9 mouse cellular contexts compared by ENCODE assay signal in genomic region chr2:25225811-25226379, GRCm38 (mm10). TPM values are rescaled to one million over a fixed set of nuclear protein-coding genes. Genes with fewer than 3 reads are reported as not detected.
DNase-seq lines count a peak whose midpoint lies in the region; ATAC-seq and TF ChIP-seq lines count a peak whose summit lies in the region.
"Had no signal": no experiment of that assay in that cellular context is flagged by ENCODE, and none has a peak within 500 bp of the region (broad histone marks: within the 10 kb centered on the region; RNA-seq: fewer than 3 reads in every experiment).

No protein-coding gene starts in this region.

- H3K9me3 ChIP-seq in lung, embryonic 14.5 days (ENCODE audit: low read depth, low read length): no peaks in the 10 kb centered on the region
- H3K9me3 ChIP-seq in forebrain, embryonic 10.5 days: no peaks in the 10 kb centered on the region
- no peaks in the 10 kb centered on the region for H3K9me3 ChIP-seq in limb, embryonic 10.5 days (replicated peaks)

- no peaks in the 10 kb centered on the region for H3K27me3 ChIP-seq in lung, embryonic 14.5 days (ENCODE audit: insufficient read depth, low read length)
- H3K27me3 ChIP-seq in forebrain, embryonic 10.5 days (ENCODE audit: poor library complexity, severe bottlenecking): peaks cover 8% of the 10 kb centered on the region
- peaks cover 7% of the 10 kb centered on the region; the same call in 1 of the 2 replicates for H3K27me3 ChIP-seq in limb, embryonic 10.5 days (ENCODE audit: low read depth, poor library complexity, severe bottlenecking)

- no peak for DNase-seq in lung, embryonic 14.5 days
- no peak for DNase-seq in lung, postnatal 14 days
- no peak for DNase-seq in forebrain, embryonic 10.5 days (ENCODE audit: extremely low spot score, low spot score)
- no peak for DNase-seq in limb, embryonic 10.5 days (ENCODE audit: low spot score)
- no peak for DNase-seq in urinary bladder, adult 2 months (ENCODE audit: low spot score)
- no peak for DNase-seq in MN1 (ENCODE audit: low spot score)
- DNase-seq in adrenal gland, postnatal 36 days: no peak

- 69% methylated on average over 8 of the region's 8 CpGs for WGBS in lung, embryonic 14.5 days
- WGBS in forebrain, embryonic 10.5 days: 81% methylated on average over 8 of the region's 8 CpGs
- WGBS in limb, embryonic 10.5 days: 83% methylated on average over 8 of the region's 8 CpGs
- 67% methylated on average over 8 of the region's 8 CpGs for WGBS in olfactory bulb, adult 2 months

- TF ChIP-seq CTCF in lung, embryonic 14.5 days (IDR thresholded peaks at IDR 0.05; ENCODE audit: low read depth): no peak
- no peak for TF ChIP-seq CTCF in olfactory bulb, adult 2 months (IDR thresholded peaks at IDR 0.05; ENCODE audit: insufficient read depth, low read depth, low read length)

- peak overlapping the region; percentile 98 for H3K27ac ChIP-seq in lung, embryonic 14.5 days (ENCODE audit: low read depth)
- H3K27ac ChIP-seq in forebrain, embryonic 10.5 days: peak overlapping the region; percentile 97
- peak overlapping the region; percentile 95 for H3K27ac ChIP-seq in limb, embryonic 10.5 days
- H3K27ac ChIP-seq in olfactory bulb, adult 2 months (ENCODE audit: insufficient read depth, low read depth, low read length): peak overlapping the region; percentile 57

- 0 out of 2 replicates have a peak, but pooled peaks cover 5% of the 10 kb centered on the region for H3K4me1 ChIP-seq in lung, embryonic 14.5 days (ENCODE audit: insufficient read depth)
- H3K4me1 ChIP-seq in forebrain, embryonic 10.5 days: peaks cover 40% of the 10 kb centered on the region
- peaks cover 34% of the 10 kb centered on the region for H3K4me1 ChIP-seq in limb, embryonic 10.5 days
- H3K4me1 ChIP-seq in olfactory bulb, adult 2 months (ENCODE audit: control insufficient read depth, insufficient read depth, low read length): peaks cover 5% of the 10 kb centered on the region

- peak overlapping the region; percentile 62; the same call in 1 of the 2 replicates for H3K9ac ChIP-seq in lung, embryonic 14.5 days

- H3K4me3 ChIP-seq in lung, embryonic 14.5 days (ENCODE audit: low read depth, low read length): peak overlapping the region; percentile 51; the same call in 1 of the 2 replicates
- H3K4me3 ChIP-seq in forebrain, embryonic 10.5 days: peak overlapping the region; percentile 87
- H3K4me3 ChIP-seq in limb, embryonic 10.5 days: peak overlapping the region; percentile 75
- no peak overlapping the region for H3K4me3 ChIP-seq in olfactory bulb, adult 2 months (ENCODE audit: insufficient read depth, low read depth, low read length)

- peaks cover 17% of the 10 kb centered on the region for H3K36me3 ChIP-seq in lung, embryonic 14.5 days (ENCODE audit: insufficient read depth)
- peaks cover 27% of the 10 kb centered on the region for H3K36me3 ChIP-seq in forebrain, embryonic 10.5 days (replicated peaks)
- H3K36me3 ChIP-seq in limb, embryonic 10.5 days: peaks cover 24% of the 10 kb centered on the region

- TF ChIP-seq POLR2A in olfactory bulb, adult 2 months (IDR thresholded peaks at IDR 0.05; ENCODE audit: insufficient read depth, low read depth, low read length): no peak

- ATAC-seq in lung, embryonic 14.5 days (ENCODE audit: insufficient read depth): no peak

- peak overlapping the region; percentile 66 for H3K4me2 ChIP-seq in lung, embryonic 14.5 days

RNA-seq across cellular contexts. Expression of gene Tubb4b, which starts 1.4 kb away (rescaled TPM):
- 593 and 610 TPM in 2 replicates for polyA plus RNA-seq in lung, embryonic 14.5 days (2014; fragmentation: Nextera tagmentation; extraction: Ambion mirVana)
- polyA plus RNA-seq in forebrain, embryonic 10.5 days (2016; fragmentation: Nextera tagmentation; extraction: Ambion mirVana): 736 and 780 TPM in 2 replicates
- polyA plus RNA-seq in limb, embryonic 10.5 days (2016; fragmentation: Nextera tagmentation; extraction: Ambion mirVana): 597 and 608 TPM in 2 replicates
- 193 TPM in 1 of 2 replicates, not detected in the other for polyA plus RNA-seq in olfactory bulb, adult 2 months (2012; ENCODE audit: insufficient read depth, insufficient read length, low replicate concordance, missing spikeins)
- polyA plus RNA-seq in urinary bladder, adult 2 months (2012; rRNA removed): 510 and 610 TPM in 2 replicates
- total RNA-seq in adrenal gland, postnatal 36 days (2021): 100 to 1,000 TPM; 291 to 296 TPM

RNA-seq across cellular contexts. Expression of gene Fam166a, which starts 7.3 kb away (rescaled TPM):
- polyA plus RNA-seq in lung, embryonic 14.5 days (2014; fragmentation: Nextera tagmentation; extraction: Ambion mirVana): 0.47 TPM in 1 of 2 replicates, not detected in the other
- polyA plus RNA-seq in forebrain, embryonic 10.5 days (2016; fragmentation: Nextera tagmentation; extraction: Ambion mirVana): 0.67 and 0.80 TPM in 2 replicates
- 1.0 TPM in 1 of 2 replicates, not detected in the other for polyA plus RNA-seq in limb, embryonic 10.5 days (2016; fragmentation: Nextera tagmentation; extraction: Ambion mirVana)
- not detected in 2 replicates for polyA plus RNA-seq in olfactory bulb, adult 2 months (2012; ENCODE audit: insufficient read depth, insufficient read length, low replicate concordance, missing spikeins)
- 0.08 and 0.10 TPM in 2 replicates for polyA plus RNA-seq in urinary bladder, adult 2 months (2012; rRNA removed)
- total RNA-seq in adrenal gland, postnatal 36 days (2021): not detected

RNA-seq across cellular contexts. Expression of gene Slc34a3, which starts 8.3 kb away (rescaled TPM):
- polyA plus RNA-seq in lung, embryonic 14.5 days (2014; fragmentation: Nextera tagmentation; extraction: Ambion mirVana): not detected in 2 replicates
- polyA plus RNA-seq in forebrain, embryonic 10.5 days (2016; fragmentation: Nextera tagmentation; extraction: Ambion mirVana): not detected in 2 replicates
- polyA plus RNA-seq in limb, embryonic 10.5 days (2016; fragmentation: Nextera tagmentation; extraction: Ambion mirVana): not detected in 2 replicates
- not detected in 2 replicates for polyA plus RNA-seq in olfactory bulb, adult 2 months (2012; ENCODE audit: insufficient read depth, insufficient read length, low replicate concordance, missing spikeins)
- 0.03 TPM in 1 of 2 replicates, not detected in the other for polyA plus RNA-seq in urinary bladder, adult 2 months (2012; rRNA removed)
- not detected for total RNA-seq in adrenal gland, postnatal 36 days (2021)

RNA-seq across cellular contexts. Expression of gene Rnf224, which starts 10.7 kb away (rescaled TPM):
- not detected in 2 replicates for polyA plus RNA-seq in lung, embryonic 14.5 days (2014; fragmentation: Nextera tagmentation; extraction: Ambion mirVana)
- polyA plus RNA-seq in forebrain, embryonic 10.5 days (2016; fragmentation: Nextera tagmentation; extraction: Ambion mirVana): not detected in 2 replicates
- not detected in 2 replicates for polyA plus RNA-seq in limb, embryonic 10.5 days (2016; fragmentation: Nextera tagmentation; extraction: Ambion mirVana)
- not detected in 2 replicates for polyA plus RNA-seq in olfactory bulb, adult 2 months (2012; ENCODE audit: insufficient read depth, insufficient read length, low replicate concordance, missing spikeins)
- polyA plus RNA-seq in urinary bladder, adult 2 months (2012; rRNA removed): 0.13 and 0.19 TPM in 2 replicates
- total RNA-seq in adrenal gland, postnatal 36 days (2021): not detected
- total RNA-seq: adrenal gland, postnatal 4 days had no signal

RNA-seq across cellular contexts. Expression of gene Stpg3, which starts 11.5 kb away (rescaled TPM):
- polyA plus RNA-seq in lung, embryonic 14.5 days (2014; fragmentation: Nextera tagmentation; extraction: Ambion mirVana): not detected in 2 replicates
- polyA plus RNA-seq in forebrain, embryonic 10.5 days (2016; fragmentation: Nextera tagmentation; extraction: Ambion mirVana): not detected in 2 replicates
- 0.14 TPM in 1 of 2 replicates, not detected in the other for polyA plus RNA-seq in limb, embryonic 10.5 days (2016; fragmentation: Nextera tagmentation; extraction: Ambion mirVana)
- polyA plus RNA-seq in olfactory bulb, adult 2 months (2012; ENCODE audit: insufficient read depth, insufficient read length, low replicate concordance, missing spikeins): not detected in 2 replicates
- not detected in 2 replicates for polyA plus RNA-seq in urinary bladder, adult 2 months (2012; rRNA removed)
- not detected for total RNA-seq in adrenal gland, postnatal 36 days (2021)
- total RNA-seq: adrenal gland, postnatal 4 days had no signal
